Mouse (Mus musculus): ENCODE results near the gene Kank3.
A peak's percentile ranks its signal among the peaks of the same experiment; 100 is the strongest.

GRCm38 (mm10) chr17:33842966-33843795, 32.9 kb downstream of the Kank3 start, which contains the start of gene Cd320:
- TF ChIP-seq CTCF (IDR thresholded peaks at IDR 0.05; ENCODE audit: control insufficient read depth, insufficient read depth, insufficient replicate concordance, low read depth, low read length) (no peak), POLR2A (IDR thresholded peaks at IDR 0.05; ENCODE audit: control insufficient read depth, low read depth, low read length) (peak; percentile 97)
